Mouse (Mus musculus): ENCODE measurements around the gene Pakap.

DNA sequence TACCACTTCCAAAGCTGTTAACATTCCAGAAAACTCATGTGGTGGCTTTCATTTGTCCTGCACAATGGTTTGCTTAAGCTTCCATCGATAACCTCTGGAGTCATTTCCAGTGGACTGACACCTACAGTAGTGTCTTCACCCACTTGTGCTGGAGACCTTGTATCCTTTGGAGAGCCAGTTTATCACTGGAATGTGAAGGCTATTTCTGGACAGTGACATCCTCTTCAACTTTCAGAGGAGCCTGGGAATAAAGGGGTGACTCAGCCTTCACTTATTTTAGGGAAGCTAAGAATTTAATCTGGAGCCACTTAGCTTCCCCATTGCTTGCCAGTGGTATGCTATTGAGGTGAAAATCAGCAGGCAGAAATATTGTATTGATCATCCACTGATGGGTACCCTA, 20.4 kb downstream of the Pakap start:
- TF ChIP-seq POLR2A (IDR thresholded peaks at IDR 0.05; ENCODE audit: borderline replicate concordance, insufficient read depth, low read length): no peak
- no peak for TF ChIP-seq CTCF (IDR thresholded peaks at IDR 0.05; ENCODE audit: borderline replicate concordance, insufficient read depth, low read depth, low read length)

All from cerebellum, adult 2 months (tissue).